Mouse (Mus musculus): ENCODE results near the gene Thg1l. TPM values are rescaled to one million over a fixed set of nuclear protein-coding genes. Genes with fewer than 3 reads are reported as not detected.

Gene Thg1l
- 33.7 and 36.3 TPM in 2 replicates for polyA plus RNA-seq (2011; ENCODE audit: insufficient read depth, insufficient read length, low read depth, missing spikeins)

DNA sequence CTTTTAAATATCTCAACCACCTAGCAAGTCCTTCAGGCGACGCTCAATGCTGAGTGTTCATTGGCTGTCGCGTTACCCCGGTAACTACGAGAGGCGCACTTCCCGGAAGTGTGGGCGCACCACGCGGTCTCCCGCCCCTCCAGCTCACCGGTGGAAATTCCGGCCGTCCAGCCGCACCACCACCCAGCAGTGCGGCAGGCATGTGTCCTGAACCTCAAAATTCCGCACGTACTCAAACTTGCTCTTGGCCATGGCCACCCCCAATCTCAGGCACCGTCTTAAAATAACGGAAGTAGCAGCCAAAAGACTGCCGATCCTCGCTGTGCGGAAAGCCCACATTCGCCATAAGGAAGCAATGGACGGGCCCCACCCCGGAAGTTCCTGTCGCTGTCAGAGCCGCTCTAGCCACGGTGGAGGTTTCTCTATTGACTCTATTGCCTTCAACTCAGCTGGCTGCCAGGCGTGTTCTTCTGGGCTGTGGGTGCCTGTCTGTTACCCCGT is at the start of gene Thg1l:
Gene Thg1l (minus strand): TSS at position 368 of the 501 bp plus-strand sequence.
- Histone ChIP-seq H3K36me3 (ENCODE audit: control insufficient read depth, insufficient read depth, low read length, poor library complexity, severe bottlenecking) (0 out of 2 replicates have a peak, but pooled peaks cover 4% of the 10 kb centered on the region), H3K9ac (ENCODE audit: low read depth, poor library complexity, severe bottlenecking) (peak within 1 kb of the TSS; percentile 34), H3K27me3 (ENCODE audit: control insufficient read depth, insufficient read depth, low read length, poor library complexity, severe bottlenecking) (no peaks in the 10 kb centered on the region), H3K4me3 (ENCODE audit: low read depth, low read length) (peak within 1 kb of the TSS; percentile 88), H3K4me1 (ENCODE audit: control insufficient read depth, insufficient read depth, low read length) (no peaks in the 10 kb centered on the region), H3K9me3 (replicated peaks; ENCODE audit: control insufficient read depth, insufficient read depth, low read length, poor library complexity, severe bottlenecking) (no peaks in the 10 kb centered on the region), H3K27ac (ENCODE audit: insufficient read depth, low read length) (no peak within 1 kb of the TSS)
- TF ChIP-seq POLR2A (IDR thresholded peaks at IDR 0.05; ENCODE audit: insufficient read depth, low read length) (no peak), EP300 (IDR thresholded peaks at IDR 0.05; ENCODE audit: insufficient read depth, low read depth, low read length) (no peak), CTCF (IDR thresholded peaks at IDR 0.05; ENCODE audit: low read depth, low read length) (no peak)

GRCm38 (mm10) chr11:45992087-45992486 is 36.8 kb upstream of the Thg1l start:
- Histone ChIP-seq H3K9ac (ENCODE audit: low read depth, poor library complexity, severe bottlenecking) (peak overlapping the region; percentile 0; the same call in 1 of the 2 replicates), H3K36me3 (ENCODE audit: control insufficient read depth, insufficient read depth, low read length, poor library complexity, severe bottlenecking) (no peaks in the 10 kb centered on the region)
- TF ChIP-seq POLR2A (IDR thresholded peaks at IDR 0.05; ENCODE audit: insufficient read depth, low read length): no peak
- no peak for TF ChIP-seq EP300 (IDR thresholded peaks at IDR 0.05; ENCODE audit: insufficient read depth, low read depth, low read length)
- no peak for TF ChIP-seq CTCF (IDR thresholded peaks at IDR 0.05; ENCODE audit: low read depth, low read length)

GRCm38 (mm10) chr11:45991604-45992003 is 36.3 kb upstream of the Thg1l start:
- H3K4me1 ChIP-seq (ENCODE audit: control insufficient read depth, insufficient read depth, low read length): no peaks in the 10 kb centered on the region
- H3K27ac ChIP-seq (ENCODE audit: insufficient read depth, low read length): no peak overlapping the region
- H3K9me3 ChIP-seq (replicated peaks; ENCODE audit: control insufficient read depth, insufficient read depth, low read length, poor library complexity, severe bottlenecking): 0 out of 2 replicates have a peak, but pooled peaks cover 2% of the 10 kb centered on the region
- peak overlapping the region; percentile 54 for H3K4me3 ChIP-seq (ENCODE audit: low read depth, low read length)
- no peaks in the 10 kb centered on the region; the same call in 1 of the 2 replicates for H3K27me3 ChIP-seq (ENCODE audit: control insufficient read depth, insufficient read depth, low read length, poor library complexity, severe bottlenecking)
- TF ChIP-seq POLR2A (IDR thresholded peaks at IDR 0.05; ENCODE audit: insufficient read depth, low read length) (no peak), CTCF (IDR thresholded peaks at IDR 0.05; ENCODE audit: low read depth, low read length) (no peak), EP300 (IDR thresholded peaks at IDR 0.05; ENCODE audit: insufficient read depth, low read depth, low read length) (no peak)
- H3K36me3 ChIP-seq (ENCODE audit: control insufficient read depth, insufficient read depth, low read length, poor library complexity, severe bottlenecking): no peaks in the 10 kb centered on the region
- H3K9ac ChIP-seq (ENCODE audit: low read depth, poor library complexity, severe bottlenecking): 0 out of 2 replicates have a peak overlapping the region, but pooled peaks have one; percentile 0

More at GRCm38 (mm10) chr11:45992087-45992486, 36.8 kb upstream of the Thg1l start:
- Histone ChIP-seq H3K9me3 (replicated peaks; ENCODE audit: control insufficient read depth, insufficient read depth, low read length, poor library complexity, severe bottlenecking) (0 out of 2 replicates have a peak, but pooled peaks cover 2% of the 10 kb centered on the region), H3K4me1 (ENCODE audit: control insufficient read depth, insufficient read depth, low read length) (no peaks in the 10 kb centered on the region), H3K27ac (ENCODE audit: insufficient read depth, low read length) (no peak overlapping the region), H3K4me3 (ENCODE audit: low read depth, low read length) (peak overlapping the region; percentile 54), H3K27me3 (ENCODE audit: control insufficient read depth, insufficient read depth, low read length, poor library complexity, severe bottlenecking) (no peaks in the 10 kb centered on the region; the same call in 1 of the 2 replicates)

DNA sequence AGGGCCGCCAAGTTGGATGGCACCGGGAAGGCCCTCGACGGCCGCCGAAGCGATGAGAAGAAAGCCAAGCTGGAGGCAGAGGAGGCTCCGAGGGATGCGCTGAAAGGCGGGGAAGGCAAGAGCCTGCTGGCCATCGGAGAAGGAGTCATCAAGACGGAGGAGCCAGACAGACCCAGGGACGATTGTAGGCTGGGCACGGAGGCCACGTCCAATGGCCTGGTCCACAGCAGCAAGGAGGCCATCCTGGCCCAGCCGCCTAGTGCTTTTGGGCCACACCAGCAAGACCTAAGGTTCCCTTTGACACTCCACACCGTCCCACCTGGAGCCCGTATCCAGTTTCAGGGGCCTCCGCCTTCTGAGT is 25.6 kb upstream of the Thg1l start:
- no peaks in the 10 kb centered on the region for H3K4me1 ChIP-seq (ENCODE audit: control insufficient read depth, insufficient read depth, low read length)
- H3K36me3 ChIP-seq (ENCODE audit: control insufficient read depth, insufficient read depth, low read length, poor library complexity, severe bottlenecking): no peaks in the 10 kb centered on the region
- H3K27ac ChIP-seq (ENCODE audit: insufficient read depth, low read length): no peak overlapping the region
- H3K9ac ChIP-seq (ENCODE audit: low read depth, poor library complexity, severe bottlenecking): peak overlapping the region; percentile 58
- H3K9me3 ChIP-seq (replicated peaks; ENCODE audit: control insufficient read depth, insufficient read depth, low read length, poor library complexity, severe bottlenecking): peaks cover 5% of the 10 kb centered on the region
- TF ChIP-seq EP300 (IDR thresholded peaks at IDR 0.05; ENCODE audit: insufficient read depth, low read depth, low read length) (no peak), CTCF (IDR thresholded peaks at IDR 0.05; ENCODE audit: low read depth, low read length) (no peak), POLR2A (IDR thresholded peaks at IDR 0.05; ENCODE audit: insufficient read depth, low read length) (no peak)
- H3K27me3 ChIP-seq (ENCODE audit: control insufficient read depth, insufficient read depth, low read length, poor library complexity, severe bottlenecking): no peaks in the 10 kb centered on the region; the same call in 1 of the 2 replicates
- H3K4me3 ChIP-seq (ENCODE audit: low read depth, low read length): peak overlapping the region; percentile 41

- H3K27ac ChIP-seq (ENCODE audit: insufficient read depth, low read length): no peak within 1 kb of the TSS
- no peaks in the 10 kb centered on the region for H3K36me3 ChIP-seq (ENCODE audit: control insufficient read depth, insufficient read depth, low read length, poor library complexity, severe bottlenecking)
Measured at GRCm38 (mm10) chr11:45979946-45980892, 24.9 kb upstream of the Thg1l start, which contains the start of gene Sox30. TSS of gene Sox30 (plus strand) at chr11:45980310.

More at GRCm38 (mm10) chr11:45979946-45980892, 24.9 kb upstream of the Thg1l start, which contains the start of gene Sox30:
- Histone ChIP-seq H3K9ac (ENCODE audit: low read depth, poor library complexity, severe bottlenecking) (peak within 1 kb of the TSS; percentile 58), H3K9me3 (replicated peaks; ENCODE audit: control insufficient read depth, insufficient read depth, low read length, poor library complexity, severe bottlenecking) (peaks cover 5% of the 10 kb centered on the region), H3K27me3 (ENCODE audit: control insufficient read depth, insufficient read depth, low read length, poor library complexity, severe bottlenecking) (no peaks in the 10 kb centered on the region; the same call in 1 of the 2 replicates), H3K4me1 (ENCODE audit: control insufficient read depth, insufficient read depth, low read length) (no peaks in the 10 kb centered on the region), H3K4me3 (ENCODE audit: low read depth, low read length) (peak within 1 kb of the TSS; percentile 41)
- TF ChIP-seq EP300 (IDR thresholded peaks at IDR 0.05; ENCODE audit: insufficient read depth, low read depth, low read length) (no peak), CTCF (IDR thresholded peaks at IDR 0.05; ENCODE audit: low read depth, low read length) (no peak), POLR2A (IDR thresholded peaks at IDR 0.05; ENCODE audit: insufficient read depth, low read length) (no peak)
